Mouse (Mus musculus) neural tube, embryonic 13.5 days (tissue): ENCODE results near the gene Tmem203. TPM values are rescaled to one million over a fixed set of nuclear protein-coding genes. Genes with fewer than 3 reads are reported as not detected.
"Not testable (repeated sequence)": the region's sequence is repeated elsewhere in the genome, so short reads cannot be mapped to it uniquely, and the experiment has no call there.

Experiments used
- ATAC-seq: fragments of 200-750 bp; cut with Nextera tagmentation; 2 replicates; pipeline ENCODE4 v1.8.0; 2017; ENCODE audit warnings: low read depth, mild to moderate bottlenecking, moderate TSS enrichment, moderate library complexity
- H3K27ac ChIP-seq: fragments of 300-500 bp; sonication (generic); replicated peaks from 2 replicates; pipeline ENCODE4 v1.5.1; 2015; ENCODE audit warnings: moderate library complexity, mild to moderate bottlenecking, inconsistent platforms
- H3K27me3 ChIP-seq: fragments of 300-500 bp; sonication (generic); 2 replicates; pipeline ENCODE4 v1.6.1; 2015; ENCODE audit warnings: mild to moderate bottlenecking, inconsistent platforms
- H3K36me3 ChIP-seq: fragments of 300-500 bp; sonication (generic); 2 replicates; pipeline ENCODE4 v1.6.1; 2015; ENCODE audit warnings: mild to moderate bottlenecking, inconsistent platforms
- H3K4me1 ChIP-seq: fragments of 300-500 bp; sonication (generic); replicated peaks from 2 replicates; pipeline ENCODE4 v1.6.1; 2015; ENCODE audit warnings: inconsistent platforms
- H3K4me2 ChIP-seq: fragments of 300-500 bp; sonication (generic); 2 replicates; pipeline ENCODE4 v1.6.1; 2015; ENCODE audit warnings: inconsistent platforms, mild to moderate bottlenecking, moderate library complexity
- H3K4me3 ChIP-seq: fragments of 300-500 bp; sonication (generic); 2 replicates; pipeline ENCODE4 v1.5.1; 2015; ENCODE audit warnings: mild to moderate bottlenecking, inconsistent platforms
- H3K9ac ChIP-seq: fragments of 300-500 bp; sonication (generic); 2 replicates; pipeline ENCODE4 v1.6.1; 2015; ENCODE audit warnings: moderate library complexity, mild to moderate bottlenecking, inconsistent platforms
- H3K9me3 ChIP-seq: fragments of 300-500 bp; sonication (generic); 2 replicates; pipeline ENCODE4 v1.6.1; 2016; ENCODE audit warnings: inconsistent platforms
- WGBS: fragments of 180-500 bp; shearing (Covaris S2); methylation state at CpG from one replicate; pipeline ENCODE4 v1.1.7; 2015; 5-methylcytosine and 5-hydroxymethylcytosine counted together
- polyA plus RNA-seq: library from polyadenylated mRNA; unstranded; fragments of >200 nt; fragmentation: Nextera tagmentation; extraction: Ambion mirVana; gene quantifications from 2 replicates; pipeline ENCODE4 v1.2.1, GENCODE M21; 2015

Tmem203 gene
- polyA plus RNA-seq, 1 experiment from 2014 or later, result 18.8 TPM

DNA sequence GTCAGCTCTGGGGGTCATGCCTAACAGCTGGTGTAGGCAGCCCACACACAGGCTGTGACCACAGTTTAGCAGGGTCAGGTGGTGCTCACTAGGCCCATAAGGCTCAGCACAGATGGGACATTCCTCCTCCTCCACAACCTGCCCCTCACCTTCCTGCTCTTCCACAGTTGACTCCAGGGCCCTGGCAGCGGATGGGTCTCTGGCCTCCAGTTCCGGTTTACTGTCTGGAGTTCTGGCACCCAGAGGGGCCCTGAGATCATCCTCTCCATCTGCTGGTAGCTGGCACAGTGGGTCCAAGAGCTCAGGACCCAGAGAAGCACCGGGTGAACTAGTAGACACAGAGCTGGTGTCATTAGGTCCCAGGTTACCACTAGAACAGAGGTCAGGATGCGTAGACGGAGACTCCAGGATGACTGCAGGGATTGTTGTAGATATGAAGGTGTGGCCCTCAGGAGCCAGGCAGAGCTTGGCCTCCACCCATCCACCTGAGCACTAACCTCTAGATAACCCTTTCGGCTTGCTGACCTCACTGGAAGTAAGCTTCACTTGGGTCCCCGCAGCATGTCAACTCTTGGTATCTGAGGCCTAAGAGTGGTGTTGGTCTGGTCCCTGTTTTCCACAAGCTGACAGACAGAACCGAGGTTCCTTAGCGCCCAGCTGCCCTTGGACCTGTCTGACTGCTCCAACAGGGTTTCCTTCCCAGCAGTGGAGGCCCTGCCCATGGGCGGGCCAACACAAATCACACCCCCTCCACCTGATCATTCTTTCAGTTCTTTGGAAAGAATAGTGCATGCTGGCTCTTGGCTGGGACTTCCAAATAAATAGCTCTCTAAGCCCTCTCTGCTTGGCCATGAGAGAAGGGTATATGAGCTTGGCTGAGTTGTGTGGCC, 8.8 kb upstream of the Tmem203 start, which contains the start of gene AL732309.1:
Gene AL732309.1, minus strand, starts transcription at position 681 of the 890 bp plus-strand sequence.
- no peak within 1 kb of the TSS for H3K9ac ChIP-seq
- peaks cover 21% of the 10 kb centered on the region for H3K4me1 ChIP-seq
- ATAC-seq, result no peak
- no peaks in the 10 kb centered on the region for H3K9me3 ChIP-seq
- 92% methylated on average over 10 of the region's 10 CpGs for WGBS
- no peak within 1 kb of the TSS for H3K4me3 ChIP-seq
- peaks cover 72% of the 10 kb centered on the region for H3K36me3 ChIP-seq
- no peak within 1 kb of the TSS for H3K4me2 ChIP-seq
- H3K27ac ChIP-seq, result no peak within 1 kb of the TSS
- peaks cover 7% of the 10 kb centered on the region; the same call in 1 of the 2 replicates for H3K27me3 ChIP-seq

DNA sequence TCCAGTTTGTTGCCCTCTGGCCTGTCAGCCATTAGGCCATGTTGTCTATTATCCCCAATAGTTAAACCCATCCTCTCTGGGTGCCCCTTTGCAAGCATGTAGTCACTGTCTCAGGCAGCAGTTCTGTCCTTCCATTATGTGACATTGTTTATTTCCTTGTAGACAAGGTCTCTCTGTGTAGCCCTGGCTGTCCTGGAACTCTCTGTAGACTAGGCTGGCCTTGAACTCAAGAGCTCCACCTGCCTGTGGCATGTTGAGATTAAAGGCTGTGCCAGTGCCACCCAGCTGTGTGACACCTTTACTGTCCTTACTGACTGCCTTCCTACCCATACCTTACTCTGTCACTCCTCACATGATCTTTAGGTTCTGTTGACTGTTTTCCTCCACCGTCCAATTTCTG, 2.9 kb upstream of the Tmem203 start:
- ATAC-seq, result no peak
- Histone ChIP-seq H3K27ac (no peak overlapping the region), H3K9ac (no peak overlapping the region), H3K4me1 (peaks cover 25% of the 10 kb centered on the region), H3K27me3 (no peaks in the 10 kb centered on the region), H3K4me2 (no peak overlapping the region), H3K4me3 (no peak overlapping the region), H3K36me3 (peaks cover 59% of the 10 kb centered on the region), H3K9me3 (no peaks in the 10 kb centered on the region)
- WGBS, result 85% methylated on average over 1 of the region's 1 CpGs

- not testable (repeated sequence) for ATAC-seq
- 59% methylated on average over 12 of the region's 12 CpGs for WGBS
These were observed 1.3 kb downstream of the Tmem203 start for GRCm38 (mm10) chr2:25256443-25257109.

DNA sequence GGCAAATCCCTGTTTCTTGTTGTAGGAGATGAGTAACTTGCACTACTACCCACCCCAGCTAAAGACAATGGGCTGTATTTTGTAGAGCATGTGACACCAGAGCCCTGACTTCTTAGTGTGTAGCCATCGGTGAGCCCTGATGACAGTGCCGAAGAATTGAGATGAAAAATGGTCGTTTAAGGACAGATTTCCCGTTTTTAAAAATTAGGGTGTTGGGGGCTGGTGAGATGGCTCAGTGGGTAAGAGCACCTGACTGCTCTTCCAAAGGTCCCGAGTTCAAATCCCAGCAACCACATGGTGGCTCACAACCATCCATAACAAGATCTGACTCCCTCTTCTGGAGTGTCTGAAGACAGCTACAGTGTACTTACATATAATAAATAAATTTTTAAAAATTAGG, 2.0 kb downstream of the Tmem203 start:
- not testable (repeated sequence) for H3K27me3 ChIP-seq, H3K4me3 ChIP-seq, H3K9me3 ChIP-seq, ATAC-seq, H3K4me2 ChIP-seq, H3K27ac ChIP-seq, H3K9ac ChIP-seq
- peaks cover 12% of the 10 kb centered on the region; the same call in 1 of the 2 replicates for H3K36me3 ChIP-seq
- 91% methylated on average over 5 of the region's 5 CpGs for WGBS
- peaks cover 29% of the 10 kb centered on the region for H3K4me1 ChIP-seq

More at GRCm38 (mm10) chr2:25256443-25257109, 1.3 kb downstream of the Tmem203 start:
- peaks cover 18% of the 10 kb centered on the region for H3K36me3 ChIP-seq
- H3K4me3 ChIP-seq, result peak overlapping the region; percentile 79
- H3K27me3 ChIP-seq, H3K9me3 ChIP-seq, H3K27ac ChIP-seq: not testable (repeated sequence)
- peaks cover 25% of the 10 kb centered on the region for H3K4me1 ChIP-seq
- H3K9ac ChIP-seq, result peak overlapping the region; percentile 88
- peak overlapping the region; percentile 100 for H3K4me2 ChIP-seq

GRCm38 (mm10) chr2:25258887-25259286, 3.6 kb downstream of the Tmem203 start:
- no peaks in the 10 kb centered on the region for H3K9me3 ChIP-seq
- H3K9ac ChIP-seq, result no peak overlapping the region
- peaks cover 38% of the 10 kb centered on the region for H3K4me1 ChIP-seq
- no peak overlapping the region for H3K27ac ChIP-seq
- WGBS, result 54% methylated on average over 2 of the region's 2 CpGs
- no peak overlapping the region for H3K4me3 ChIP-seq
- H3K4me2 ChIP-seq, result no peak overlapping the region
- ATAC-seq, result no peak
- peaks cover 5% of the 10 kb centered on the region for H3K27me3 ChIP-seq
- H3K36me3 ChIP-seq, result no peaks in the 10 kb centered on the region

GRCm38 (mm10) chr2:25261870-25262269, 6.6 kb downstream of the Tmem203 start:
- ATAC-seq, result peak; percentile 2; the same call in 1 of the 2 replicates
- H3K9ac ChIP-seq, result peak overlapping the region; percentile 62
- peak overlapping the region; percentile 68 for H3K27ac ChIP-seq
- no peaks in the 10 kb centered on the region for H3K9me3 ChIP-seq
- peak overlapping the region; percentile 94 for H3K4me2 ChIP-seq
- H3K4me3 ChIP-seq, result peak overlapping the region; percentile 81
- peaks cover 47% of the 10 kb centered on the region for H3K4me1 ChIP-seq
- H3K27me3 ChIP-seq, result peaks cover 13% of the 10 kb centered on the region
- H3K36me3 ChIP-seq, result no peaks in the 10 kb centered on the region
- 57% methylated on average over 12 of the region's 12 CpGs for WGBS

- Histone ChIP-seq H3K36me3 (no peaks in the 10 kb centered on the region), H3K4me1 (peaks cover 48% of the 10 kb centered on the region), H3K4me2 (peak within 1 kb of the TSS; percentile 94), H3K9ac (peak within 1 kb of the TSS; percentile 81), H3K27me3 (peaks cover 13% of the 10 kb centered on the region), H3K27ac (peak within 1 kb of the TSS; percentile 87), H3K4me3 (peak within 1 kb of the TSS; percentile 81), H3K9me3 (no peaks in the 10 kb centered on the region)
- peak; percentile 98 for ATAC-seq
- 1% methylated on average over 39 of the region's 39 CpGs for WGBS
These were observed 7.1 kb downstream of the Tmem203 start, which contains the start of gene Tprn for GRCm38 (mm10) chr2:25262291-25262767. TSS of gene Tprn (plus strand) at chr2:25262618.

DNA sequence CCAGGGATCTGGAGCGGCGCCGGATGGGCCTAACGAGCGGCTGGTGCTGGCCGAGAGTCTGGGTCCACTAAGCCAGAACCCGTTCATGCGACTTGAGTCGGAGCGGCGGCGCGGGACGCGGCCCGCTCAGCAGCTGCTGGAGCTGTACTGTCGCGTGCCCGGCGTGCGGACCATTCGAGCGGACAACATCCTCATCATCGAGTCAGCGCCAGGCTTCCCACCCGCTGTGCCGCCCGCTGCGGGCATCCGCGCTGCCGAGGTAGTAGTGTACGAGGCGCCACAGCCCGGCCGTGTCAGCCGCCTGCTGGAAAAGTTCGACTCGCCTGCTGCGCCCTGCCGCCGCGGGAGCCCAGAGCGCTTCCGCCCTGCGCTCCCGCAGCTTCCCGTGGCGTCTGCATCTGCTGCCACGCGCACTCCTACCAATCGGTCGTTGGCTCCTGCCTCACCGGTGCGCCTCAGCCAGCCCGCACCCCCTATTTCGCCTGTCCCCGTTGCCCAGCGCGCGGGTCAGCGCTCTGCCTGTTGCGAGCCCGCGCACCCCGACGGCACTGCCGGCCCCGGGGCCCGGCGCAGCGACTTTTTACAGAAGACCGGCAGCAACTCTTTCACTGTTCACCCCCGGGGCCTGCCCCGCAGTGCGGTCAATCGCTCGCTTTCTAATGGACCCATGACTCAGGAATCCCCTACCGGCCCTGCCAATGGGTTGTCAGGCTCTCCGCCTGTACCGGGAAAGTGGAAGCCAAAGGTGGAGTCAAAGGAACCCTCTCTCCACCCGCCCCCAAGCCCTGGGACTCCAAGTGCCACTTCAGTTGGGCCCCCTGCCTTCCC, 7.8 kb downstream of the Tmem203 start:
- H3K9me3 ChIP-seq, result no peaks in the 10 kb centered on the region
- WGBS, result under 1% methylated on average over 82 of the region's 82 CpGs
- no peaks in the 10 kb centered on the region for H3K36me3 ChIP-seq
- peaks cover 54% of the 10 kb centered on the region for H3K4me1 ChIP-seq
- peaks cover 13% of the 10 kb centered on the region for H3K27me3 ChIP-seq
- H3K4me2 ChIP-seq, result peak overlapping the region; percentile 94
- H3K27ac ChIP-seq, result peak overlapping the region; percentile 87
- H3K9ac ChIP-seq, result peak overlapping the region; percentile 81
- ATAC-seq, result peak; percentile 28
- peak overlapping the region; percentile 81 for H3K4me3 ChIP-seq

DNA sequence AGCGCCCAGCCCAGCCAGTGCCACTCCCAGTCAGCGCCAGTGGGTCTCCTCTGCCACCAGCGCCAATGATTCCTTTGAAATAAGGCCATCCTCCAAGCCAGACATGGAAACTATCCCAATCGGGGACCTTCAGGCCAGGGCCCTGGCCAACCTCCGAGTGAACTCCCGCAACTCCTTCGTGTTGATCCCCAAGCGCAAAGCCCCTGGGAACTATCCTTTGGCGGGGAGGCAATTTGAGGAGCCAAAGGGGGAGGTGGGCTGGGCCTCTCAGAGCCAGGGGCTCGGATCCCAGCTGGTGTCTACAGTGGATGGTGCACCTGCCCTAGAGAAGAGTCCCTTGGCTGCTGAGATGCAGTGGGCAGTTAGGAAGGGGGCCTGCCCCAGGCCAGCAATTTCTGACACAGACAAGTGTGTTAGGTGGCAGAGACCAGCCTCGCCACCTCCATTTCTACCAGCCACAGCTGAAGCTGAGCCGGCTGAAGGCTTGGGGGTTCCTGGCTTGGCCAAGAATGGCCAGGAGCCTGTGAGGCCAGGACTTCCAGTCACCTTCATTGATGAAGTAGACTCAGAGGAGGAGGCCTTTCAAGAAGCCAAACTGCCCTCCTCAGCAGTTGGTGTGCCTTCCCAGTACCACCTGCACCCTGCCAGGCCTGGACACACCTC, 8.5 kb downstream of the Tmem203 start:
- Histone ChIP-seq H3K27ac (peak overlapping the region; percentile 87; the same call in 1 of the 2 replicates), H3K9me3 (no peaks in the 10 kb centered on the region), H3K4me1 (peaks cover 59% of the 10 kb centered on the region), H3K9ac (peak overlapping the region; percentile 81), H3K36me3 (peaks cover 7% of the 10 kb centered on the region; the same call in 1 of the 2 replicates), H3K4me3 (peak overlapping the region; percentile 81), H3K27me3 (peaks cover 13% of the 10 kb centered on the region), H3K4me2 (peak overlapping the region; percentile 94)
- ATAC-seq, result no peak
- 15% methylated on average over 12 of the region's 12 CpGs for WGBS

GRCm38 (mm10) chr2:25264286-25264660, 9.0 kb downstream of the Tmem203 start:
- Histone ChIP-seq H3K4me2 (peak overlapping the region; percentile 94), H3K4me1 (peaks cover 59% of the 10 kb centered on the region), H3K36me3 (peaks cover 13% of the 10 kb centered on the region), H3K4me3 (peak overlapping the region; percentile 81), H3K9me3 (no peaks in the 10 kb centered on the region), H3K27ac (no peak overlapping the region), H3K9ac (peak overlapping the region; percentile 81), H3K27me3 (peaks cover 13% of the 10 kb centered on the region)
- no peak for ATAC-seq
- WGBS, result 70% methylated on average over 5 of the region's 5 CpGs

DNA sequence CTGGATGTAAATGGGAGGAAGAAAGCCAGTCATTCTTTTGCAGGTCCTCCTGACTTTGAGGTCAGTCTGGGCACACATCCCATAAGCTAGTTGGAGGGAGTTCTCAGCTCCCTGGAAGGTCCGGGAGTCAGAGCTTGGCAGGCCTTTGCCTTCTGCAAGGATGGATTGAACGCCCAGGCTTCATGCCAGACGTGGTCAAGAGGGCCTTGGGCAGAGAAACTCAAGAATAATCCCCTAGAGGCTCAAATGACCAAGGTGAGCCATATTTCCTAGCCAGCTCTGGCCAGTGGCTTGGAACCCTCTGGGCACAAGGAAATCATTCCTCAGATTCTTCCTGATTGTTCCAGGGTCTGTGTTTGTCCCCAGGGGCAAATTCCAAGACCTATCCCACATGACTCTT, 9.6 kb downstream of the Tmem203 start:
- Histone ChIP-seq H3K9me3 (no peaks in the 10 kb centered on the region), H3K4me1 (peaks cover 59% of the 10 kb centered on the region)

More for the DNA sequence above, 9.6 kb downstream of the Tmem203 start:
- peak overlapping the region; percentile 81 for H3K9ac ChIP-seq
- 76% methylated on average over 3 of the region's 3 CpGs for WGBS
- peaks cover 13% of the 10 kb centered on the region for H3K27me3 ChIP-seq
- peak overlapping the region; percentile 94 for H3K4me2 ChIP-seq
- peak overlapping the region; percentile 81 for H3K4me3 ChIP-seq
- no peak overlapping the region for H3K27ac ChIP-seq
- peaks cover 18% of the 10 kb centered on the region for H3K36me3 ChIP-seq
- no peak for ATAC-seq
